Mouse (Mus musculus) retina, postnatal 1 day (tissue): ENCODE results near the gene Mlip.
"Not testable (repeated sequence)": the region's sequence is repeated elsewhere in the genome, so short reads cannot be mapped to it uniquely, and the experiment has no call there.

ENCODE experiments used
- DNase-seq: peaks from one replicate; pipeline ENCODE4 v3.0.0-alpha.2; 2012

The Mlip gene

GRCm38 (mm10) chr9:77352432-77353175 is at the start of gene Mlip:
Gene Mlip (minus strand): TSS chr9:77352969.
- DNase-seq, result no peak

GRCm38 (mm10) chr9:77399801-77400200 is 47.0 kb upstream of the Mlip start:
- no peak for DNase-seq

- peak; percentile 79 for DNase-seq
Observed at GRCm38 (mm10) chr9:77398856-77399631, 46.3 kb upstream of the Mlip start.

- DNase-seq, result no peak
Observed at GRCm38 (mm10) chr9:77397027-77397426, 44.3 kb upstream of the Mlip start.

- no peak for DNase-seq
Observed at GRCm38 (mm10) chr9:77391248-77391647, 38.5 kb upstream of the Mlip start.

- no peak for DNase-seq
Observed at GRCm38 (mm10) chr9:77388956-77389355, 36.2 kb upstream of the Mlip start.

DNA sequence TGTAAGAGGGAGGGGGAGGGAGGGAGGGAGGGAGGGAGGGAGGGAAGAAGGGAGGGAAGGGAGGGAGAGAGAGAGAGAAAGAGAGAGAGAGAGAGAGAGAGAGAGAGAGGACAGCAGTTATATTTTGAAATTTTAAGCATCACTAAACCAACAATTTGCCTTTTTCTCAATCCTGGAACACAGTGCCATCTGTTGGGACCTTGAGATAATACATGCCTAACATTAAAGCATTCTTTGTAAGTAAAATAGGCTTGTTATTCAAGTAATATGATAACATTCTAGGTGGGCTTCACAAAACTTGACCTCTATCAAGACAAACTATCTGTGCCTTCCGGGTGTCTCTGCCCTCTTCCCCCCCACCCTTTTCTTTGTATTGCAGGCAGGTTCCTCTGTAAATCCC is 34.0 kb upstream of the Mlip start:
- peak; percentile 55 for DNase-seq

DNA sequence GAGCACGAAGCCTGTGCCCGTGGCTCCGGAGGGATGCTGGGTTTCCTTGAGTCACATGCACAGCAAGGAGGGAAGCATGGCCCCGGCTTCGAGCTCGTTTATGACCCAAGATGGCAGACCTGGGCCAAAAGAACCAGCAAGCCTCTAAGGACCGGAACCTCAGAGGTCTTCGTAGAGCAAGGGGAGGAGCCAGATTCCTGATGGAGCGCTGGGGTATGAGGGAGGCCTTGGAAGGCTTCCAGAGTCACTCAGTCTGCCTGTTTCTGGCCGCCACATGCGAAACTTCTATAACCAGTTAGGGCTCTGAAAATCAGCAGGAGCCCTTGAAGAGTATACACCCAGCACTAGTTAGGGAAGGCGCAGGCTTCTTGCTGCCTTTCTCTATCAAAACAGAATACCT is 32.8 kb upstream of the Mlip start:
- DNase-seq, result no peak

DNA sequence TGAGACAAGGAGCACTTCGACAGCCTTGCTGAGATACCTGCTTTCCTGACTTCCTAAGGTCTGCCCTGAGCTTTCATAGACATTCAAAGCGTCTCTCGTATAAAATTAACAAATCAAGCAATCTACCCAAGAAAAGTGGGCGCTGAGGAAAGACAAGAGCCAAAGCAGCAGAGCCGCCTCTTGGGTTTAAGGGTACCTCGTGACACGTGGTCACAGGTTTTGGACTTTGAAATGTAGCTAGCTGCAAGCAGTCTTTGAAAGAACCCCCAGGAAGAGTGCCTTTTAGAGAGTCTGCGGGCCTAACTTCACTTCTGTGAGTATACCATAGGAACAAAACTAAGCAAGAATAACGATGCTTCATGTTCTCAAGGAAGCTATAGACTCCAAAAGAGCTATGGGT is 31.9 kb upstream of the Mlip start:
- DNase-seq, result no peak

GRCm38 (mm10) chr9:77383951-77384350 is 31.2 kb upstream of the Mlip start:
- DNase-seq, result no peak

DNA sequence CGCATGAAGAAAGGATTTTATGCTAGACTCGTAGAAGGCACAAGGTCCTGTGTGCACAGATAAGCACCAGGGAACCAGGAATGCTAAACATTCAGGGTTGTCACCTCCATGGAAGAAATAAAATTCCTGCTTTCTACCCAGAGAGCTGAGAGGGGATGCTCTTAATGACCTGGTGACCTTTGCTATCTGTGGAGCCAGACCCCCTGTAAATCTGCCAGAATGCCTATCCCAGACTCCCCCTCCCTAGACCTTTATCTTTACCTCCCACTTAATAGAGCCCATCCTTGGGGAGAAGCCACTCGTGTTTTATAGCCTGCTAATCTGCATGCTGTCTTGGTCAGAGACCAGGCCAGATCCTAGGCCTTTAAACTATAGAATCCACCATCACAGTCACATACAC is 29.7 kb upstream of the Mlip start:
- no peak for DNase-seq

GRCm38 (mm10) chr9:77381565-77381964 is 28.8 kb upstream of the Mlip start:
- peak; percentile 69 for DNase-seq

DNA sequence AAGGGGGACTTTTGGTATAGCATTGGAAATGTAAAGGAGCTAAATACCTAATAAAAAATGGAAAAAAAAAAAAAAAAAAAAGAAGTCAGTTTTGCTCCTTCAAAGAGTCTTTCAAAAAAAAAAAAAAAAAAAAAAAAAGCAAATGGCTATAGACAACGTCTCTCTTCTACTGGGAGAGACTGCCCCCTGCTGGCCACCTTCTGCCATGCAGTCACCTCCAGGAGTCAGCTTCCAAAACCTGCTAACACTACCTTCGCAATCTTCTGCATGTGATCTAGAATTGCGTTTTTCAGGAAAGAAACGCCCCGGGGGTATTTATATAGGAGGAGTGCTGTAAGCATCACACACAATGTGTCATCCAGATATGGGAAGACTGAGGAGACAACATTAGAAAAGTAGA is 26.9 kb upstream of the Mlip start:
- DNase-seq, result peak; percentile 57

GRCm38 (mm10) chr9:77377696-77378095 is 24.9 kb upstream of the Mlip start:
- DNase-seq, result no peak

GRCm38 (mm10) chr9:77377082-77377481 is 24.3 kb upstream of the Mlip start:
- DNase-seq, result peak; percentile 49

- no peak for DNase-seq
Observed at GRCm38 (mm10) chr9:77376561-77376960, 23.8 kb upstream of the Mlip start.

- DNase-seq, result no peak
Observed at GRCm38 (mm10) chr9:77370706-77371105, 17.9 kb upstream of the Mlip start.

GRCm38 (mm10) chr9:77369262-77369661 is 16.5 kb upstream of the Mlip start:
- DNase-seq, result peak; percentile 32

DNA sequence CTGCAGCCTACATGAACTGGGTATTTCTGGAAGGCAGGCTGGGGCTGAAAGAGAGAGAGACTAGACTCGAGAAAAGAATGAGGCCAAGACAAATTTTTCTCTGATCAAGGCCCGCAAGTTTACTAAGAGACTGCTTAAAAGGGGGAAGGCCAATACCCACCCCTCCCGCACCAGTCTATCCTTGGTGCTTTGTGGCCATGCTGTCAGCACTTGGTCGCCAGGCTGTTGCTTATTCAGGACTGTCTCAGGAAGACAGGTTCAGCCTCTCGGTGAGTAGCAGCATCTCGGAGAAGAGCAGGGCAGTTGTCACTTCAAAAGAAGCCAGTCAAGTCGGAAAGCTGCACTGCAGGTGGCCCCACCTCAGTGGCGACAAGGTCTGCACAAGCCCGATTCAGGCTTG is 11.9 kb upstream of the Mlip start:
- not testable (repeated sequence) for DNase-seq

DNA sequence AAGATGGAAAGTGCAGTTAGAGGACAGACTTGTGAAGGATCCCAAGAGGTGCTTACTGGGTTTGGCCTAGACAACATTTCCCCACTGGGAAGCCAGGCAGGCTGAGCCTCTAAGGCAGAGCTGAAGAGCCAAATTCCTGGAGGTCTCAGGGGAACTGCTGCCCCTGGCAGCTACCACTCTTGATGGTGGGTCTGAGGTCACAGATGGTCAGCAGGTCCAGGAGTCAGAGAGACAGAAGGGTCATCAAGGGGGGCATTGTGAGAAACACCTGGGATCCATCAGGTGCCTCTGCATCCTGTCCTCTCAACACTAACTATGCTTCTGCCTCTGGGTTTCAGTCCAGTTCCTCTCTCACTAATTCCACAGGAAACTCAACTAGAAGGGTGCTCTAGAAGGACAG is 10.1 kb upstream of the Mlip start:
- no peak for DNase-seq

DNA sequence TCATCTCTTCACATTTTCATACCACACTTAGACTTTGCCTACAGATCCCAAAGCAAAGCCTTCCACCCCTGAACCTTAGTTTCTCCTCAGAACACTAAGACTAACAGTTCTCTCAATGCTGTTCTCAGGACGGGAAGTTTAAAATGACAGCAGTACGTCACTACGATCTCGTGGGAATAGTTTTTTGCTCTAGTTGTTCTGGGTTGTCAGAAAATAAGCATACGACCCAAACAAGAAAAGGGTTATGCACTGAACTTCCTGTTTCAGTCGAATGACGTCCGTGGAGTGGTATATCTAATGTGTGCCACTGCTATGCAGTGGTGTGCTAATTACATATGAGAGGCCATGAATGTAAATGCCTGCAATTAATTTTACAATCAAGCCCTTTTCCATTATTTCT is 7.9 kb upstream of the Mlip start:
- no peak for DNase-seq

- DNase-seq, result no peak
Observed at GRCm38 (mm10) chr9:77359278-77359973, 6.7 kb upstream of the Mlip start.

DNA sequence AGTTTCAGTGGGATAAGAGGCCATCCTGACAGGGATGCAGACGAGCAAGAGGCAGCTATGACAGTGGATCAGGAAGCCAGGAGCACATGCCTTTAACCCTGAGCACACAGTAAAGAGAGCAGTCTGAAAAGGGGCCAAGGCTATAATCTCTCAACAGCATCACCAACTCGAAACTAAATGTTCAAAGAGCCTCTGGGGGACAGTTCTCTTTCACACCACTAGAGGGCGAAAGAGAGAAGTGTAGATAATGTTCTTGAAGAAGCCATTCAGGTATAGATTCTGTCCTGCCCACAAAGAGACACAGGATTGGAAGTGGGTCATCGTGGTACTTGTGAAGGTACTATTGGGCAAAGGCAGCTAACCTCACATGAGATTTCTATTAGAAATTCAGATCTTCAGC is 1.2 kb upstream of the Mlip start:
- no peak for DNase-seq

- no peak for DNase-seq
Observed at GRCm38 (mm10) chr9:77347704-77348103, 5.1 kb downstream of the Mlip start.
